Comparison of ENCODE assay signal across 11 mouse cellular contexts in the genomic region with DNA sequence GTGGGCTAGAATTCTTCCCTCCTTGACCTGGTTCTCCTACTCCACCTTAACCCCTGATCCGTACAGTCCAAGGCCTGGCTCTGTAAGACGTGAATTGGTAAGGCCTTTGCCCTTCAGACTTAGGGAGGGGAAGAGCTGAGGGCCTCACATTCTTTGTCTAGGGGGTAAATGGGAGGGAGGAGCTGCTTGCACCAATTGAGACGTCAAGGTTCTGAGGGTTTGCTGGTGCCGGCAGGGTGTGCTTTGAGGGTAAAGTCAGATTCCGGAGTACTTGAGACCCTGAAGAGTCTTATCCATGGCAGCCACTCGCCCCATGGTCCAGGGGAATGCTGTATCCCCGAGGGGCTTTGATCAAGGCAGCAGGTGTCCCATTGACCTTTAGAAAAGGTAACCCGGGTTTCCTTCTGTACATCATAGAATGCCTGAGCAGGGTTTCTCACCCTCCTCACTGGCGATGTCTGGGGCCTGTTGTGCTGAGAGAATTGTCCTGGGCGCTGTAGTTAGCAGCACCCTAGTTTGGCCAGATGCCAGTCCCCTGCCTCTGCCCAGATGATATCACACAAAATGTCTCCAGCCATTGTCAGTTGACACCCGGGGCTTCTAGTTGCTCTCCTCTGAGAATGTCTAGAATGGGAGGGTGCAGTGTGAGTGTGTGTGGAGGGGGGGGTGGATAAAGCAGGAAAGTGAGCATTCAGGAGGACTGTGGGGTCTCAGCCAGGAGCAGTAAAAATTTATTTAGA. TPM values are rescaled to one million over a fixed set of nuclear protein-coding genes. Genes with fewer than 3 reads are reported as not detected.
DNase-seq lines count a peak whose midpoint lies in the region; ATAC-seq and TF ChIP-seq lines count a peak whose summit lies in the region.
"Had no signal": no experiment of that assay in that cellular context is flagged by ENCODE, and none has a peak within 500 bp of the region (broad histone marks: within the 10 kb centered on the region; RNA-seq: fewer than 3 reads in every experiment).

No protein-coding gene starts in this region.

- 45% methylated on average over 11 of the region's 11 CpGs for WGBS in heart, embryonic 10.5 days
- WGBS in lung, postnatal 0 days, result 43% methylated on average over 11 of the region's 11 CpGs
- WGBS in stomach, postnatal 0 days, result 45% methylated on average over 11 of the region's 11 CpGs

- no peaks in the 10 kb centered on the region for H3K27me3 ChIP-seq in heart, embryonic 10.5 days (ENCODE audit: insufficient read depth, poor library complexity, severe bottlenecking)
- no peaks in the 10 kb centered on the region for H3K27me3 ChIP-seq in lung, postnatal 0 days (replicated peaks; ENCODE audit: insufficient read depth, low read length)
- no peaks in the 10 kb centered on the region for H3K27me3 ChIP-seq in stomach, postnatal 0 days (ENCODE audit: control insufficient read depth, insufficient read depth, low read length)

- peak; percentile 73 for ATAC-seq in lung, postnatal 0 days
- ATAC-seq in stomach, postnatal 0 days (ENCODE audit: low FRiP score, low TSS enrichment), result no peak

- no peak overlapping the region for H3K4me2 ChIP-seq in lung, postnatal 0 days (replicated peaks; ENCODE audit: low read depth, low read length)
- H3K4me2 ChIP-seq in stomach, postnatal 0 days (replicated peaks; ENCODE audit: low read depth), result no peak overlapping the region

- intact Hi-C loops in heart, postnatal 36 days (cut with DNase I), result no loop called here

- no peaks in the 10 kb centered on the region for H3K9me3 ChIP-seq in heart, embryonic 10.5 days
- H3K9me3 ChIP-seq in lung, postnatal 0 days (ENCODE audit: low read length), result no peaks in the 10 kb centered on the region
- no peaks in the 10 kb centered on the region for H3K9me3 ChIP-seq in stomach, postnatal 0 days (ENCODE audit: control insufficient read depth, low read length)

- no peak for TF ChIP-seq CTCF in lung, postnatal 0 days (IDR thresholded peaks at IDR 0.05)
- TF ChIP-seq CTCF in stomach, postnatal 0 days (IDR thresholded peaks at IDR 0.05; ENCODE audit: low read depth), result no peak

- H3K9ac ChIP-seq in lung, postnatal 0 days (replicated peaks; ENCODE audit: low read depth), result no peak overlapping the region
- H3K9ac ChIP-seq in stomach, postnatal 0 days (ENCODE audit: low read length), result peak overlapping the region; percentile 35; the same call in 1 of the 2 replicates

- no peak overlapping the region for H3K4me3 ChIP-seq in heart, embryonic 10.5 days
- H3K4me3 ChIP-seq in lung, postnatal 0 days (ENCODE audit: low read depth, low read length), result no peak overlapping the region
- no peak overlapping the region for H3K4me3 ChIP-seq in stomach, postnatal 0 days (ENCODE audit: low read depth, low read length)
- H3K4me3 ChIP-seq: myocyte had no signal

- DNase-seq in heart, embryonic 10.5 days (ENCODE audit: low spot score), result no peak
- DNase-seq in heart, postnatal 36 days, result no peak
- DNase-seq in lung, postnatal 0 days (ENCODE audit: low spot score), result peak; percentile 91
- no peak for DNase-seq in lung, postnatal 36 days
- DNase-seq in kidney, postnatal 10 days, result peak; percentile 59
- DNase-seq in stomach, postnatal 0 days (ENCODE audit: low spot score), result no peak
- no peak for DNase-seq in cerebellum, adult 11-12 months
- DNase-seq in ovary, postnatal 36 days (ENCODE audit: low spot score), result no peak
- DNase-seq: adrenal gland, adult 2 months; heart, adult 18-20 months had no signal

- peak; percentile 94 for TF ChIP-seq EP300 in lung, postnatal 0 days (IDR thresholded peaks at IDR 0.05)
- TF ChIP-seq EP300 in stomach, postnatal 0 days (optimal IDR thresholded peaks at IDR 0.05), result no peak

- no peaks in the 10 kb centered on the region for H3K36me3 ChIP-seq in heart, embryonic 10.5 days
- no peaks in the 10 kb centered on the region for H3K36me3 ChIP-seq in lung, postnatal 0 days (ENCODE audit: insufficient read depth, low read length)
- H3K36me3 ChIP-seq in stomach, postnatal 0 days (ENCODE audit: control insufficient read depth, insufficient read depth, low read length), result no peaks in the 10 kb centered on the region

- peak overlapping the region; percentile 93 for H3K27ac ChIP-seq in heart, embryonic 10.5 days
- peak overlapping the region; percentile 90 for H3K27ac ChIP-seq in lung, postnatal 0 days (ENCODE audit: low read length)
- H3K27ac ChIP-seq in stomach, postnatal 0 days (replicated peaks), result peak overlapping the region; percentile 86

- H3K4me1 ChIP-seq in heart, embryonic 10.5 days, result peaks cover 92% of the 10 kb centered on the region
- H3K4me1 ChIP-seq in lung, postnatal 0 days (ENCODE audit: insufficient read depth, low read depth, low read length), result peaks cover 31% of the 10 kb centered on the region
- peaks cover 10% of the 10 kb centered on the region for H3K4me1 ChIP-seq in stomach, postnatal 0 days (replicated peaks; ENCODE audit: control insufficient read depth, insufficient read depth)

RNA-seq across cellular contexts. Expression of a gene that starts 13.0 kb away (rescaled TPM):
- 35.0 and 40.8 TPM in 2 replicates for polyA plus RNA-seq in heart, embryonic 10.5 days (2016; fragmentation: Nextera tagmentation; extraction: Ambion mirVana)
- 10 to 100 TPM; 18.7 to 21.2 TPM for total RNA-seq in heart, postnatal 36 days (2021)
- polyA plus RNA-seq in lung, postnatal 0 days (2015; fragmentation: Nextera tagmentation; extraction: Ambion mirVana), result 66.0 and 70.1 TPM in 2 replicates
- polyA plus RNA-seq in stomach, postnatal 0 days (2015; fragmentation: Nextera tagmentation; extraction: Ambion mirVana), result 58.4 and 63.5 TPM in 2 replicates

RNA-seq across cellular contexts. Expression of a gene that starts 21.4 kb away (rescaled TPM):
- polyA plus RNA-seq in heart, embryonic 10.5 days (2016; fragmentation: Nextera tagmentation; extraction: Ambion mirVana), result 0.23 and 0.31 TPM in 2 replicates
- total RNA-seq in heart, postnatal 36 days (2021), result under 1 TPM in 1 of 2 experiments, not detected in 1; 0.14 TPM
- 0.57 and 0.68 TPM in 2 replicates for polyA plus RNA-seq in lung, postnatal 0 days (2015; fragmentation: Nextera tagmentation; extraction: Ambion mirVana)
- polyA plus RNA-seq in stomach, postnatal 0 days (2015; fragmentation: Nextera tagmentation; extraction: Ambion mirVana), result 16.0 and 18.2 TPM in 2 replicates
- total RNA-seq: heart, adult 18-20 months had no signal

RNA-seq across cellular contexts. Expression of a gene that starts 22.3 kb away (rescaled TPM):
- polyA plus RNA-seq in heart, embryonic 10.5 days (2016; fragmentation: Nextera tagmentation; extraction: Ambion mirVana), result 39.1 and 41.7 TPM in 2 replicates
- 1 to 10 TPM; 8.7 to 9.7 TPM for total RNA-seq in heart, postnatal 36 days (2021)
- 18.2 and 19.9 TPM in 2 replicates for polyA plus RNA-seq in lung, postnatal 0 days (2015; fragmentation: Nextera tagmentation; extraction: Ambion mirVana)
- 18.8 and 20.1 TPM in 2 replicates for polyA plus RNA-seq in stomach, postnatal 0 days (2015; fragmentation: Nextera tagmentation; extraction: Ambion mirVana)

RNA-seq across cellular contexts. Expression of a gene that starts 23.4 kb away (rescaled TPM):
- polyA plus RNA-seq in heart, embryonic 10.5 days (2016; fragmentation: Nextera tagmentation; extraction: Ambion mirVana), result 18.7 and 21.4 TPM in 2 replicates
- 10 to 100 TPM; 48.6 to 50.6 TPM for total RNA-seq in heart, postnatal 36 days (2021)
- 17.5 and 17.9 TPM in 2 replicates for polyA plus RNA-seq in lung, postnatal 0 days (2015; fragmentation: Nextera tagmentation; extraction: Ambion mirVana)
- 6.6 and 8.6 TPM in 2 replicates for polyA plus RNA-seq in stomach, postnatal 0 days (2015; fragmentation: Nextera tagmentation; extraction: Ambion mirVana)

Comparison
In these comparisons a context has a peak if more than half of its experiments do, and no peak if none do; other contexts are left out.
1. DNase-seq: peak in lung, postnatal 0 days (single experiment) and kidney, postnatal 10 days (single experiment); none in heart, embryonic 10.5 days (single experiment), heart, postnatal 36 days (0 of 2), lung, postnatal 36 days (single experiment), stomach, postnatal 0 days (single experiment), cerebellum, adult 11-12 months (single experiment) and ovary, postnatal 36 days (single experiment).
2. RNA of a gene that starts 21.4 kb away (polyA plus RNA-seq): 16.0 to 18.2 TPM in stomach, postnatal 0 days; 0.57 to 0.68 TPM in lung, postnatal 0 days and 0.23 to 0.31 TPM in heart, embryonic 10.5 days; every median in the first group is over 10 times any median in the second.
3. Peak in every context shown above with its lines, with median percentiles within 50 percentile points of each other: H3K27ac ChIP-seq.